Mouse (Mus musculus) monocyte, adult 59 days (primary cell): ENCODE results near the gene Vmn1r215. TPM values are rescaled to one million over a fixed set of nuclear protein-coding genes. Genes with fewer than 3 reads are reported as not detected.

Source experiments
- total RNA-seq, 2 experiments: library from RNA; stranded (reverse); gene quantifications; one replicate each; pipeline ENCODE4 v1.2.4; 2023

Vmn1r215 gene
- total RNA-seq, result not detected

DNA sequence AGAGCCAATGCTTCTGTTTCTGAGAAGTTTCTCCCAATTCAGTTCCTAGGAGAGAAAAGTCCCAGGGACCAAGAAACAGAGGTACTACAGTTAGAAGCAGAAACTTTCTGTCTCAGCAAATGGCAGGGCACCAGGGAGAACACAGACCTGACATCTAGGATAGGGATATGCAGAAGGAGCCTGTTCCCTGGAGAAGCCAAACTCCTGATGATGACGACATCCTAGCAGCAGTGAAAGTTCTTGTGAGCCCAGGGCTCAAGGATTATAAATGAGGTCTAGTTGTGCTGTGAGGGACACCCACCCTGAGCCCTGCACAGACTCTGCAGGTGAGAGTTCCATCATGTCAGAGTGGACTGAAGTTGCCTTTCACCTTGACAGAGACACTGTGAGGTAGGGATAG is at the start of gene Vmn1r215:
TSS of gene Vmn1r215 (plus strand) at position 301 of the 400 bp plus-strand sequence.

DNA sequence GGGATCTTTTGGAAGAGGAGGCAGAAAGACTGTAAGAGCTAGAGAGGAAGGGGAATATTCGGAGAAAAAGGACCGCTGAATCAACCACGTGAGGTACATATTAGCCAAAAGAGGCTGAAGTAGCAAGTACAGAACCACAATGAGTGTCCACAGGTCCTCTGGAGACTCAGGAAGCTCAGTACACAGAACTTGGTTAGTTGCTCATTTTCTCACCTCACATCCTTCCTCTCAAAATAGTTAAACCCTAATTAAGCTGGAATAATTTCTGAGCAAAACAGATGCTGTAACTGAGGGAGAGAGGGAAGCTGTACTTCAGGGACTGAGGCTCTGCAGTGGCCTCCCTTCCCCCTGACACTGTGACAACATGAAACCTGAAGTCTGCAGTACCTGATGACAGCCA is 37.7 kb upstream of the Vmn1r215 start, which contains the start of gene Vmn1r214:
TSS of gene Vmn1r214 (plus strand) at position 301 of the 400 bp plus-strand sequence.

DNA sequence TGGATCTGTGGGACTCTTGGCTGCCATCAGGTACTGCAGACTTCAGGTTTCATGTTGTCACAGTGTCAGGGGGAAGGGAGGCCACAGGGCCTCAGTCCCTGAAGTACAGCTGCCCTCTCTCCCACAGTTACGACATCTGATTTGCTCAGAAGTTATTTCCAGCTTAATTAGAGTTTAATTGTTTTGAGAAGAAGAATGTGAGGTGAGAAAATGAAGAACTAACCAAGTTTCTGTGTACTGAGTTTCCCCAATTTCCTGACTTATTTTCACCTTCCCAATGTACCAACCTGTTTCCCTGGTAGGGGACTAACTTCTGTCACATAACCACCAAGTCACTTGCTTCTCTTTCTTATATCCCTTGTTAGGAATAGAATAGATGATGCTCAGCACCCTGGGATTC is 50.3 kb downstream of the Vmn1r215 start, which contains the start of gene Vmn1r217:
TSS of gene Vmn1r217 (minus strand) at position 101 of the 400 bp plus-strand sequence.

Other genes with a start within 250 kb of the Vmn1r215 start
- gene Vmn1r210, start 236.7 kb upstream of the Vmn1r215 start, total RNA-seq, result not detected
- not detected for gene Vmn1r211, start 210.5 kb upstream of the Vmn1r215 start, total RNA-seq
- not detected for gene Vmn1r212, start 183.8 kb upstream of the Vmn1r215 start, total RNA-seq
- not detected for gene Vmn1r213, start 60.4 kb upstream of the Vmn1r215 start, total RNA-seq
- not detected for gene Vmn1r214, start 37.6 kb upstream of the Vmn1r215 start, total RNA-seq
- not detected for gene Vmn1r217, start 50.2 kb downstream of the Vmn1r215 start, total RNA-seq
- not detected for gene Vmn1r218, start 65.1 kb downstream of the Vmn1r215 start, total RNA-seq
- not detected for gene Vmn1r219, start 91.3 kb downstream of the Vmn1r215 start, total RNA-seq
- not detected for gene Vmn1r220, start 120.0 kb downstream of the Vmn1r215 start, total RNA-seq
- not detected for gene Vmn1r221, start 146.1 kb downstream of the Vmn1r215 start, total RNA-seq
- gene Vmn1r222, start 167.9 kb downstream of the Vmn1r215 start, total RNA-seq, result not detected
- gene Vmn1r223, start 179.1 kb downstream of the Vmn1r215 start, total RNA-seq, result not detected